Mouse (Mus musculus): Measurements from ENCODE around the gene Lyl1.

DNA sequence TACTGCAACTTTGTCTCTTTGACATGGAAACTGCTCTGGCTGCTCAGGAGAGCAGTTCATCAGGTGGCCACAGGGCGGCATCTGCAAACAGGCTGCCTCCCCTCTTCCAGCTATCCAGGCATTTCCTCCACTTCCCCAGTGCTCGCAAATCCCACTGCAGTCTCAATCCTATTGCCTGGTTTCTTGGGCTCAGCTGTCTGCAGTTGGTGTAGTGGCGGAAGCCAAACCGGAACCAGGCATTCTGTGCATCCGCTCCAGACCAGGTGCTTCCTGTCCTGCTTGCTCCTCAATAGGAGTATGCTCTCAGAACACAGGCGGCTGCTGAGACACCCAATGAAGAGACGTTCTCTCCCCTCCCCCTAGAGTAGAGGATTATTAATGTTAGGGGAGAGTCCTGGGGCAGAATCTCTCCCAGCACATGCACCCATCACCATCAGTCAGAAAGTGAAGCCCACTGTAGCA lies 1.4 kb upstream of the Lyl1 start:
- TF ChIP-seq CTCF (IDR thresholded peaks at IDR 0.05; ENCODE audit: low read depth) (peak; percentile 68), EP300 (IDR thresholded peaks at IDR 0.05; ENCODE audit: low read depth) (peak; percentile 98)
